Mouse (Mus musculus): ENCODE results near the gene Zfhx3.

DNA sequence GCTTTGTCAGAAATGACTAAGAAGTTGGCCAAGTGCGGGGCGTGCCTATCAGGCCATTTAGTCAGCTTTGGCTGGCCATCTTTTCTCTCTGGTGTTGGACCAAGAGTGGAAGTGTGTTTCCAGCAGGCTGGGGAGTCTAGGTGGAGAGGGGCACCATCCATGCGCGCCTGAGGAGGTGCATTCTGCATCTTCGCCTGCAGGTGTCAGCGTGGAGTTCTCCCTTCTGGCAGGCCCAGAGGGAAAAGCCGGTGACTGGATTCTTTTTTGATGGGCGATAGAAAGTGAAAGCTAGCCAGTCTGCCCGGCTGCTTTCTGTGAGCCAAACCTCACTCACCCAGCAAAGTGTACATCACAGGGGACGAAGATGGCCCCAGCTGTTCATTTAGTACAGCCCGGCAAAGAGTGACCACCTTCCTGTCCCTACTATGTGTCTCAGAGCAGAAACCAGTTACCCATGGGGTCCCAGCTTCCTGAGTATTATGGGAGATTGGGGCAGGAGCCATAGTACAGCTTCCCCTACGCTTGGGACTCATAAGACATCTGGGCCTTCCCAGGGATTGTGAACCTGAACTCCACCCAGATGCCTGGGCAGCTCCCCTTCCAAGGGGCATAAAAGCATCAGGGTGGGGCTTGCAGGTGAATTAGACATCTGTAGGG is 944.3 kb downstream of the Zfhx3 start:
- peak; percentile 84 for TF ChIP-seq CTCF (IDR thresholded peaks at IDR 0.05; ENCODE audit: control insufficient read depth, insufficient read depth, low read length)
- no peak for TF ChIP-seq POLR2A (IDR thresholded peaks at IDR 0.05; ENCODE audit: borderline replicate concordance, control insufficient read depth, low read depth, low read length)
